Mouse (Mus musculus): ENCODE results near the gene Ccdc28a. TPM values are rescaled to one million over a fixed set of nuclear protein-coding genes. Genes with fewer than 3 reads are reported as not detected.

The Ccdc28a gene
- polyA plus RNA-seq, 1 experiment, result 12.9 TPM

DNA sequence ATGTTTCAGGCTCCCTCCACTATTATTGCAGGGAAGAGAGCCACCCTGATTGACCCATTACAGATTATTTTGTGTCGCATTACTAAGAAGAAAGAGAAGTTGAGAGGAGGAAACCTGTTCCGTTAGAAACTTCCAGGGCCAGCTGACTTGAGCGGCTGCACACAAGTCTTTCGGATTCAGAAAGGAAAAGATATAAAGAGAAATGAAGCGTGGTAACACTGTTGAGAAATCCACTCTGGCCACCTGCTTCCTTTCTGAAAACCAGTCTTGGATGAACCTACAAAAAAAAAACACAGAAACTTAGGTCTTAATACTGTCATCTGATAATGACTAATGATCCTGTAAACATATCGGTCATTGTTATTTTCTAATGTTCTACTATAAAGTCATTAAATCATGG, 59.7 kb downstream of the Ccdc28a start:
- H3K36me3 ChIP-seq (ENCODE audit: control insufficient read depth, insufficient read depth, low read length, poor library complexity, severe bottlenecking), result no peaks in the 10 kb centered on the region
- H3K4me1 ChIP-seq (ENCODE audit: control insufficient read depth, insufficient read depth, low read length), result no peaks in the 10 kb centered on the region
- no peak overlapping the region for H3K9ac ChIP-seq (ENCODE audit: low read depth, poor library complexity, severe bottlenecking)
- no peaks in the 10 kb centered on the region for H3K9me3 ChIP-seq (replicated peaks; ENCODE audit: control insufficient read depth, insufficient read depth, low read length, poor library complexity, severe bottlenecking)
- H3K27me3 ChIP-seq (ENCODE audit: control insufficient read depth, insufficient read depth, low read length, poor library complexity, severe bottlenecking), result no peaks in the 10 kb centered on the region
- H3K4me3 ChIP-seq (ENCODE audit: low read depth, low read length), result no peak overlapping the region
- TF ChIP-seq CTCF (IDR thresholded peaks at IDR 0.05; ENCODE audit: low read depth, low read length) (no peak), POLR2A (IDR thresholded peaks at IDR 0.05; ENCODE audit: insufficient read depth, low read length) (no peak), EP300 (IDR thresholded peaks at IDR 0.05; ENCODE audit: insufficient read depth, low read depth, low read length) (no peak)
- H3K27ac ChIP-seq (ENCODE audit: insufficient read depth, low read length), result no peak overlapping the region

Other genes starting within 250 kb of the Ccdc28a start
- gene Abracl, start 211.7 kb downstream of the Ccdc28a start, polyA plus RNA-seq (2011; ENCODE audit: insufficient read depth, insufficient read length, low read depth, missing spikeins), result 54.5 and 58.5 TPM in 2 replicates
- gene Reps1, start 179.1 kb downstream of the Ccdc28a start, polyA plus RNA-seq (2011; ENCODE audit: insufficient read depth, insufficient read length, low read depth, missing spikeins), result 78.1 and 85.1 TPM in 2 replicates
- gene Ect2l, start 24.1 kb downstream of the Ccdc28a start, polyA plus RNA-seq (2011; ENCODE audit: insufficient read depth, insufficient read length, low read depth, missing spikeins), result 0.52 and 1.5 TPM in 2 replicates
- gene Nhsl1, start 84.0 kb upstream of the Ccdc28a start, polyA plus RNA-seq (2011; ENCODE audit: insufficient read depth, insufficient read length, low read depth, missing spikeins), result 26.9 and 28.1 TPM in 2 replicates